Mouse (Mus musculus) thymus, adult 2 months (tissue): ENCODE data around the gene Gucy2g.

Source experiments
- CTCF ChIP-seq: fragments of 200-500 bp; IDR thresholded peaks from 2 replicates; pipeline ENCODE4 v1.5.1; 2012; ENCODE audit warnings: mild to moderate bottlenecking, control low read depth, low read length, moderate library complexity, borderline replicate concordance; ENCODE audit not compliant: control insufficient read depth, poor library complexity, insufficient read depth; ENCODE audit errors: extremely low read depth
- POLR2A ChIP-seq: fragments of 200-500 bp; IDR thresholded peaks from 2 replicates; pipeline ENCODE4 v1.6.1; 2012; ENCODE audit warnings: mild to moderate bottlenecking, low read length, control low read depth, moderate library complexity; ENCODE audit not compliant: control insufficient read depth, poor library complexity, insufficient read depth; ENCODE audit errors: extremely low read depth

DNA sequence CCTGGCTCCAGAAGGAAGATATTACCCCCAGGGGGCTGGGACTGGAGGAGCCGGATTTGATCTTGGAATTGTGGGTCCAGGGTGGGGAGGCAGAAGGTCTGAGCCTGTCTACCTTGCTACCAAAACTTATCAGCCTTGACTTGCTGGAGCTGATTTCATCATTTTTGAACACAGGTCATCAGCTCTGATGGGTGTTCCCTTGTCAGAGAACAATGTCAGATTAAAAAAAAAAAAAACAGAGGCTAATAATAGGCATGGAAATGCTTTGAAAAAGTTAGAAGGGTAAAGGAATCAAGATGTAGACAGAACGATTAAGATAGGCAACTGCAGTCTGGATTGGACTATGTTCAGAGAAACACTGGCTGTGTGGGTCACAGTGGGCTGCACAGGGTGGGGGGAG lies 49.4 kb downstream of the Gucy2g start:
- no peak for TF ChIP-seq CTCF
- no peak for TF ChIP-seq POLR2A
